Mouse (Mus musculus): ENCODE data around the gene Atp5g1.
A peak's percentile ranks its signal among the peaks of the same experiment; 100 is the strongest.
"Not testable (repeated sequence)": the region's sequence is repeated elsewhere in the genome, so short reads cannot be mapped to it uniquely, and the experiment has no call there.

Atp5g1 gene

GRCm38 (mm10) chr11:96075509-96076220 is at the start of gene Atp5g1:
TSS of gene Atp5g1 (minus strand) at chr11:96075670.
- peak; percentile 100 for DNase-seq (ENCODE audit: low read depth, low spot score)

DNA sequence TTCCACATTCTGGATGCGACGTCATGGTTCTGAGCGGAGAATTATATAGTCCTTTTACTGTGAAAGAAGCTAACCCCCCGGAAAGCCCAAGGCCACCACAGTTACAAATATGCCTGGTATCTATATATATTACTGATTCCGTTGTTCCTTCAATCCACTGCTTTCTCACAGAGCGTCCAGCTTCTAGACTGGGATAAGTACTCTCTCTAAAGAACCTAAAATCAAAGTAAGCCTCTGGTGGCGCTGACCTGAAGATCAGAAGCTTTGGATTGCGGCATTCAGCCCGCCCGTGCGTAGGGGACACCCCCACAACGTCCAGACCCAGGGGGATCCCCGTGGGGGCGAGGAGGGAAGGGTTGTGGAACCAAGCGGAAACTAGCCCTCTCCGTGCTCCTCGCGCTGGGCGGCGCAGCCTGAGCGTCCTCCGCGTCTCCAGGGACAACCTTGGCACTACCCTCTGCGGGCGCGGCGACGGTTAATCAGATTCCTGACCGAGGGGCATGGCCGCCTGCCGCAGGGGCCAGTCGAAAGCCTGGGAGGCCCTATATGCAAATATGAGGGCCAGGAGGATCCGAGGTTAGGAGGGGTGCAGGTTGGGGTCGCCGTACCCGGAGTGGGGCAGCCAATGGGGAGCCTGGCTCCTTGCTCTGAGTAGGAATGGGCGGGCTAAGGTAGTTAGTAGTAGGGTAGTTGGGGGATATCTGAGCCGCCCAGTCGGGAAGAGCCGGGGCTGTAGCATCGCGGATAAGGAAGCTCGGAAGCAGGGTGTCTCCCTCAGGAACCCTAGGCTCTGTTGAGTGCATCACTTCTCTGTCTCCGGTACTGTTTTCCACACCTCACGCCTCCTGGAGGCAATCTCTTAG is 48.8 kb upstream of the Atp5g1 start:
- peak; percentile 66 for DNase-seq (ENCODE audit: low read depth, low spot score)

DNA sequence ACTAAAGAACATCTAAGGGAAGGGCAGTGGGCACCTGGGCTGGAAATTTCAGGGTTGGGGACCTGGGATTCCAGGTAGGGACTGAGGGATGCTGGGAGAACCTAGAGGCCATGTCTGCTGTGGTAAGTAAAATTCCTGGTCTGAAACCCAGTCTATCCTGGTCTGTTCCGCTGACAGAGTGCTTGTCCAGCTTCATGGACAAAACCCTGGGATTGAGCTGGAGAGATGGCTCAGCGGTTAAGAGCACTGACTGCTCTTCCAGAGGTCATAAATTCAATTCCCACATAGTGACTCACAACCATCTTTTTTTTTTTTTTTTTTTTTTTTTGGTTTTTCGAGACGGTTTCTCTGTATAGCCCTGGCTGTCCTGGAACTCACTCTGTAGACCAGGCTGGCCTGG is 47.3 kb upstream of the Atp5g1 start:
- DNase-seq (ENCODE audit: low read depth, low spot score): not testable (repeated sequence)

DNA sequence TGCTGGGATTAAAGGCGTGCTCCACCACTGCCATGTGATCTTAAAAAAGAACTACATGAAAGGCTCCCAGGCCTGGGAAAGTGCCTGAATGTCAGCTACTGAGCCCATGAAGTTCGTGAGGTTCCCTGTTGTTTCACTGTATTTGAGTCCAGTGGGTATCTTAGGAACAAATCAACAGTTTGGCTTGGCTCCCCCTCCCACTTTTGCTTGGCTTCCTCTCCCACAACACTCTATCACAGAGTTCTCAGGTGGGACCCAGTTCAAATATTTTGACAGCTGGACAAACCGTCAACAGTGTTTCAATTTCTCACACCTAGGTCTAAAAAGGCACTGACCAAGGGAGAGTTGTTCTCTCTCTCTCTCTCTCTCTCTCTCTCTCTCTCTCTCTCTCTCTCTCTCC is 43.9 kb upstream of the Atp5g1 start:
- no peak for DNase-seq (ENCODE audit: low read depth, low spot score)

DNA sequence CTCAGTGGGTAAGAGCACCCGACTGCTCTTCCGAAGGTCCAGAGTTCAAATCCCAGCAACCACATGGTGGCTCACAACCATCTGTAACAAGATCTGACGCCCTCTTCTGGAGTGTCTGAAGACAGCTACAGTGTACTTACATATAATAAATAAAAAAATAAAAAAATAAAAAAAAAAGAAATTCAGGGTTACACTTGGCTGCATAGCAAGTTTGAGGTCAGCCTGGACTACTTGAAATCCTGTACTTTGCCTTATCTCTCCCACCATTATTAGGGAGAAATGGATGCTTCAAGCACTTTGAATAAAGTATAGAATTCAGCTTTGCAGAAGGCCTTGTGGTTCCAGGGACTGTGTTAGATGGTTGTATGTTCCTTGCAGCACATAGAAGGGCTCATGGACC is 41.5 kb upstream of the Atp5g1 start:
- DNase-seq (ENCODE audit: low read depth, low spot score): not testable (repeated sequence)

- DNase-seq (ENCODE audit: low read depth, low spot score): no peak
Measured at GRCm38 (mm10) chr11:96116116-96116515, 40.6 kb upstream of the Atp5g1 start.

DNA sequence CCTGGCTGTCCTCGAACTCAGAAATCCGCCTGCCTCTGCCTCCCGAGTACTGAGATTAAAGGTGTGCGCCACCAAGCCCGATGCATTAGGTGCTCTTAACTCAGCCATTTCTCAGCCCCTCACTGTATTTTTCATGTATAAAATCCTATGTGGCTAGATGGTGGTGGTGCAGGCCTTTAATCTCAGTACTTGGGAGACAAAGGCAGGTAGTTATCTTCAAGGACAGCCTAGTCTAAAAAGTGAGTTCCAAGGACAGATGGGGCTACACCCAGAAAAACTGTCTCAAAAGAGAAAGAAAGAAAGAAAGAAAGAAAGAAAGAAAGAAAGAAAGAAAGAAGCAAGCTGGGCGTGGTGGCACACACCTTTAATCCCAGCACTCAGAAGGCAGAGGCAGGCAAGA is 39.9 kb upstream of the Atp5g1 start:
- peak; percentile 63 for DNase-seq (ENCODE audit: low read depth, low spot score)

DNA sequence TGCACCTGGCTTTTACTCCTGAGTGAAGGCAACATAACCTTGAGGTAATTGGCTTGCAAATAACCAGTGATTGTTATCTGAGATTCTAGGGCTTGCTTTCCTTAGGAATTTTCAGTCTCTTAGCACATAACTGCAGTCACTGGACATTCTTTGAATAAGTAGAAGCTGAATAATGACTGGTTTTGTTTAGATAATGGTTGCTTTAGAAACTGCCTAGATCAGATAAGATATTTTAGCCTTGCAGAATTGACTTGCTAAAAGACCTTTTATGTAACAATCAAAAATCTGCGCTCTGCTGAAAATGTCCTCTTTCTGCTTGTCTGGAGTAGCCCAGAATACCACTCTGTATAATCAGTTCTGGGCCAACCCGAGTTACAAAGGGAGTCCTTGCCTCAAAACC is 38.6 kb upstream of the Atp5g1 start:
- DNase-seq (ENCODE audit: low read depth, low spot score): peak; percentile 88

DNA sequence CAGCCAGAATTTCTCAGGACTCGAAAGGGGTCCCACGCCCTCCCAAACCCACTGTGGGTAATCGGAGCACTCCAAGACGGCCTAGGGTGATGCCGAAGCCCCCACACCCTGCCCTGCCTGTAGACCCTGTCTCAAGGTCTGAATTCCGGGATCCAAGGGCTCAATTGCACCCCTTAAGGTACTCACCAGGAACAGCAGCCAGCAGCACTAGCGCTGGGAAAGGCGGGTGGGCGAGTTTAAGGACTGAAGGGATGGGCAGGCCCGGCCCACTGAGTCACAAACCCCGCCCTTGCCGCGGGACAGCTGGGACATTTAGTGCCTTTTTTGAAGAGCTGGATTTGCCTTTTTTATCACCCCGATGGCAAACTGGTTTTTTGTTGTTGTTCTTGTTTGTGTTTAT is 36.3 kb upstream of the Atp5g1 start, which contains the start of gene Calcoco2:
Gene Calcoco2, minus strand, starts transcription at position 214 of the 400 bp plus-strand sequence.
- peak; percentile 96 for DNase-seq (ENCODE audit: low read depth, low spot score)

DNA sequence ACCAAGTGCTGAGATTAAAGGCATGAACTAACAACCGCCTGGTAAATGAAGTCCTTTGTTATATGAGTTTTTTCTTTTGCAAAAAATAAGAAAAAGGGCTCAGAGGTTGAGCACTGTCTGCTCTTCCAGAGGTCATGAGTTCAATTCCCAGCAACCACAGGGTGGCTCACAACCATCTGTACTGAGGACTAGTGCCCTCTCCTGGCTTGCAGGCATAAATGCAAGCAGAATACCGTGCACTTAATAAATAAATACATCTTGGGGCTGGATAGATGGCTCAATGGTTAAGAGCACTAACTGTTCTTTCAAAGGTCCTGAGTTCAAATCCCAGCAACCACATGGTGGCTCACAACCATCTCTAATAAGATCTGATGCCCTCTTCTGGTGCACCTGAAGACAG is 35.5 kb upstream of the Atp5g1 start:
- DNase-seq (ENCODE audit: low read depth, low spot score): peak; percentile 79

DNA sequence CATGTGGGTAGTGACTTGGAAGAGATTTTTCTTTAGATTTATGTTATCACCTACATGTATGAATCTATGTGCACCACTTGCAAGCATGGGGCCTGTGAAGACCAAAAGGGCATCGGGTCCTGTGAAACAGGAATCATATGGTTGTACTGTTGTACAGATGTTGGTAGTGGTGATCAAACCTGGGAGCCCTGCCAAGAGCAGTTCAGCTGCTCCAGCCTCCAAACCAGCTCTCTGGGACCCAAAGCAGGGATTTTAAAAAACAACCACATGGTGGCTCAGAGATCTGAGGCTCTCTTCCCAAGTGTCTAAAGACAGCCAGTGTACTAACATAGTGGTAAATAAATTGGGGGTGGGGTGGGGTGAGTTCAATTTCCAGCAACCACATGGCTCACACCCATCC is 32.9 kb upstream of the Atp5g1 start:
- DNase-seq (ENCODE audit: low read depth, low spot score): no peak

GRCm38 (mm10) chr11:96093361-96093760 is 17.9 kb upstream of the Atp5g1 start:
- peak; percentile 70 for DNase-seq (ENCODE audit: low read depth, low spot score)

GRCm38 (mm10) chr11:96092674-96093291 is 17.3 kb upstream of the Atp5g1 start:
- DNase-seq (ENCODE audit: low read depth, low spot score): no peak

- DNase-seq (ENCODE audit: low read depth, low spot score): peak; percentile 65
Measured at GRCm38 (mm10) chr11:96091073-96091472, 15.6 kb upstream of the Atp5g1 start.

GRCm38 (mm10) chr11:96087981-96088380 is 12.5 kb upstream of the Atp5g1 start:
- DNase-seq (ENCODE audit: low read depth, low spot score): peak; percentile 59

GRCm38 (mm10) chr11:96082682-96083081 is 7.2 kb upstream of the Atp5g1 start:
- DNase-seq (ENCODE audit: low read depth, low spot score): no peak

GRCm38 (mm10) chr11:96080736-96081135 is 5.3 kb upstream of the Atp5g1 start:
- DNase-seq (ENCODE audit: low read depth, low spot score): peak; percentile 26

DNA sequence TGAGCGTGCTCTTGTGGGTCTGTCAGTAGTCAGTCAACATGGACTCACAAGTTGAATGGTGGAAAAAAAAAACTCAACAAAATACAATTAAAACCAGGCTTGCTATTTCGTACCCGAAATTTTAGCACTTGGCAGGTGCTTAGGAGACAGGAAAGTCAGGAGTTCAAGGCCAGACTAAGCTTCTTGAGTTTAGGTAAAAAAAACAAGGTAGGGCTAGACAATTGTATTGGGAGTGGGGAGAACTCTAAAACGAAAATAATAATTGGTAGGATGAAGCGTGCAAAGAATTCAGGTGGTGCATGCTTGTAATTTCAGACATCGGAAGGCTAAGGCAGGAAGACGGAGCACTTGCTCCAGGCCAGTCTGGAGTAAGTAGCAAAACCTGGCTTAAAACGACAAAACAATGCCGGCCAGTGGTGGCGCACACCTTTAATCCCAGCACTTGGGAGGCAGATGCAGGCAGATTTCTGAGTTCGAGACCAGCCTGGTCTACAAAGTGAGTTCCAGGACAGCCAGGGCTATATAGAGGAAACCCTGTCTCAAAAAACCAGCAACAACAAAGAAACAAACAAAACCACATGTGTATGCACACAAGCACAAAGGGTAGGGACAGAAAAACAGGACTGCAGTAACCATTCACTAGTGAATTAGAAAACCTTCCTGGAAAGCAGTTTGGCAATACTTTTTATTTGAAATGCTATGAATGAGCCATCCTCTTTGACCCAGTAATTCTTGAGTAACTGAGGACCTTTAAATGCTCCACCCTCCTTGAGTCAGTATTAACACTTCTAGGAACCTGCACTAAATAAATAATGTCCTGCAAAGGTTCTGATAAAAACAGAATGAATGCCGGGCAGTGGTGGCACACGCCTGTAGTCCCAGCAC is 993 bp upstream of the Atp5g1 start:
- no peak for DNase-seq (ENCODE audit: low read depth, low spot score)

- no peak for DNase-seq (ENCODE audit: low read depth, low spot score)
Measured at GRCm38 (mm10) chr11:96075177-96075508, 327 bp downstream of the Atp5g1 start.

GRCm38 (mm10) chr11:96074351-96075176 is 906 bp downstream of the Atp5g1 start:
- no peak for DNase-seq (ENCODE audit: low read depth, low spot score)

Measured in ZHBTc4 (cell line).